In genomic region chr16:49915532-49916476, GRCm38 (mm10) we compare ENCODE assay signal across 22 mouse cellular contexts.
DNase-seq lines count a peak whose midpoint lies in the region; ATAC-seq and TF ChIP-seq lines count a peak whose summit lies in the region.
"Had no signal": no experiment of that assay in that cellular context is flagged by ENCODE, and none has a peak within 500 bp of the region (broad histone marks: within the 10 kb centered on the region; RNA-seq: fewer than 3 reads in every experiment).

No protein-coding gene starts in this region.

- H3K27ac ChIP-seq in liver, embryonic 11.5 days (ENCODE audit: low read depth, low read length), result no peak overlapping the region
- H3K27ac ChIP-seq in MEL (ENCODE audit: control insufficient read depth, low read depth, low read length), result no peak overlapping the region
- H3K27ac ChIP-seq in liver, embryonic 14.5 days, result no peak overlapping the region
- H3K27ac ChIP-seq in forebrain, embryonic 16.5 days (ENCODE audit: low read length), result no peak overlapping the region
- H3K27ac ChIP-seq: embryonic facial prominence, embryonic 13.5 days; forebrain, embryonic 12.5 days; heart, adult 2 months; heart, embryonic 15.5 days; limb, embryonic 12.5 days had no signal

- no peak for TF ChIP-seq EP300 in MEL (IDR thresholded peaks at IDR 0.05; ENCODE audit: low read depth in 1 of 2, low read length in 2 of 2)
- no peak for TF ChIP-seq EP300 in liver, embryonic 14.5 days (IDR thresholded peaks at IDR 0.05; ENCODE audit: low read depth)

- no peaks in the 10 kb centered on the region for H3K9me3 ChIP-seq in liver, embryonic 11.5 days (ENCODE audit: control insufficient read depth, low read length)
- no peaks in the 10 kb centered on the region for H3K9me3 ChIP-seq in MEL (replicated peaks; ENCODE audit: insufficient read depth, low read length)
- no peaks in the 10 kb centered on the region for H3K9me3 ChIP-seq in liver, embryonic 14.5 days (ENCODE audit: control insufficient read depth, low read length)
- H3K9me3 ChIP-seq in forebrain, embryonic 16.5 days (ENCODE audit: control insufficient read depth, low read length), result no peaks in the 10 kb centered on the region
- H3K9me3 ChIP-seq: embryonic facial prominence, embryonic 13.5 days; forebrain, embryonic 12.5 days; heart, embryonic 15.5 days; limb, embryonic 12.5 days had no signal

- no peak overlapping the region for H3K4me2 ChIP-seq in liver, embryonic 11.5 days
- H3K4me2 ChIP-seq in liver, embryonic 14.5 days (ENCODE audit: low read depth), result no peak overlapping the region
- no peak overlapping the region for H3K4me2 ChIP-seq in forebrain, embryonic 16.5 days (ENCODE audit: low read length)
- H3K4me2 ChIP-seq: embryonic facial prominence, embryonic 13.5 days; forebrain, embryonic 12.5 days; heart, embryonic 15.5 days; limb, embryonic 12.5 days; lung, embryonic 14.5 days had no signal

- H3K36me3 ChIP-seq in liver, embryonic 11.5 days (ENCODE audit: control insufficient read depth, insufficient read depth, low read length), result peaks cover 4% of the 10 kb centered on the region; the same call in 1 of the 2 replicates
- peaks cover 2 to 6% of the 10 kb centered on the region in 2 experiments for H3K36me3 ChIP-seq in MEL (ENCODE audit: control insufficient read depth in 1 of 2, insufficient read depth in 2 of 2, low read length in 2 of 2)
- H3K36me3 ChIP-seq in liver, embryonic 14.5 days (replicated peaks; ENCODE audit: control insufficient read depth, insufficient read depth, low read depth), result peaks cover 32% of the 10 kb centered on the region
- no peaks in the 10 kb centered on the region for H3K36me3 ChIP-seq in forebrain, embryonic 16.5 days (ENCODE audit: control insufficient read depth, insufficient read depth)
- H3K36me3 ChIP-seq: forebrain, embryonic 12.5 days; heart, embryonic 15.5 days had no signal

- H3K79me2 ChIP-seq in MEL (ENCODE audit: control insufficient read depth, insufficient read depth, low read length, poor library complexity), result no peaks in the 10 kb centered on the region

- peak; percentile 24; the same call in 1 of the 2 replicates for ATAC-seq in liver, embryonic 11.5 days (replicated peaks; ENCODE audit: low FRiP score)
- ATAC-seq in liver, embryonic 14.5 days (ENCODE audit: insufficient read depth), result peak; percentile 20; the same call in 1 of the 2 replicates
- no peak for ATAC-seq in forebrain, embryonic 16.5 days
- ATAC-seq: activated CD4-positive, CD25-positive, alpha-beta regulatory T cell, adult 4 months had no signal

- TF ChIP-seq CTCF in MEL (IDR thresholded peaks at IDR 0.05 in 2 of 3, conservative IDR thresholded peaks at IDR 0.05 in 1 of 3; ENCODE audit: control insufficient read depth in 1 of 3, insufficient read depth in 1 of 3, low read depth in 2 of 3, low read length in 3 of 3, poor library complexity in 1 of 3, severe bottlenecking in 1 of 3), result no peak
- no peak for TF ChIP-seq CTCF in liver, embryonic 14.5 days (IDR thresholded peaks at IDR 0.05; ENCODE audit: low read depth)

- H3K9ac ChIP-seq in liver, embryonic 11.5 days (ENCODE audit: low read depth, low read length), result no peak overlapping the region
- H3K9ac ChIP-seq in MEL (ENCODE audit: control insufficient read depth, low read depth, low read length, poor library complexity, severe bottlenecking), result no peak overlapping the region
- H3K9ac ChIP-seq in liver, embryonic 14.5 days (replicated peaks), result no peak overlapping the region
- no peak overlapping the region for H3K9ac ChIP-seq in forebrain, embryonic 16.5 days (replicated peaks; ENCODE audit: low read depth, low read length)
- H3K9ac ChIP-seq: embryonic facial prominence, embryonic 13.5 days; forebrain, embryonic 12.5 days; heart, embryonic 15.5 days; limb, embryonic 12.5 days; lung, embryonic 14.5 days had no signal

- no peak overlapping the region for H3K4me3 ChIP-seq in liver, embryonic 11.5 days (ENCODE audit: low read depth, low read length)
- H3K4me3 ChIP-seq in MEL (ENCODE audit: control insufficient read depth in 1 of 2, insufficient read depth in 1 of 2, low read depth in 2 of 2, low read length in 2 of 2), result no peak overlapping the region
- H3K4me3 ChIP-seq in liver, embryonic 14.5 days (ENCODE audit: insufficient read depth in 1 of 2, low read depth in 2 of 2, low read length in 2 of 2), result no peak overlapping the region
- no peak overlapping the region for H3K4me3 ChIP-seq in forebrain, embryonic 16.5 days (replicated peaks; ENCODE audit: low read length)
- H3K4me3 ChIP-seq: embryonic facial prominence, embryonic 13.5 days; forebrain, embryonic 12.5 days; heart, adult 2 months; heart, embryonic 15.5 days; limb, embryonic 12.5 days had no signal

- DNase-seq in liver, embryonic 11.5 days (ENCODE audit: low spot score), result no peak
- DNase-seq in liver, result no peak
- peak; percentile 17 for DNase-seq in ES-CJ7 (ENCODE audit: low read depth, low spot score)
- DNase-seq in MEL (ENCODE audit: low read depth, low spot score), result no peak
- no peak for DNase-seq in liver, embryonic 14.5 days (ENCODE audit: low read depth in 3 of 3, low spot score in 3 of 3)
- DNase-seq in adrenal gland, postnatal 25 days, result no peak
- DNase-seq: adrenal gland, postnatal 14 days; cerebellum, adult 8-10 months; heart, adult 2 months; kidney, adult 2 months; kidney, postnatal 4 days; lung, embryonic 14.5 days; lung, postnatal 4 days; retina, postnatal 1 day; right cerebral cortex, postnatal 4 days; thymus, postnatal 4 days had no signal

- no peaks in the 10 kb centered on the region for H3K4me1 ChIP-seq in liver, embryonic 11.5 days (replicated peaks; ENCODE audit: control insufficient read depth, insufficient read depth, low read length)
- H3K4me1 ChIP-seq in MEL (ENCODE audit: control insufficient read depth in 1 of 2, insufficient read depth in 2 of 2, low read length in 2 of 2), result peaks cover 0 to 2% of the 10 kb centered on the region in 2 experiments; a peak in 2 of 4 replicates
- H3K4me1 ChIP-seq in liver, embryonic 14.5 days (replicated peaks; ENCODE audit: control insufficient read depth in 2 of 2, insufficient read depth in 2 of 2, low read length in 1 of 2), result no peaks in the 10 kb centered on the region
- 0 out of 2 replicates have a peak, but pooled peaks cover 2% of the 10 kb centered on the region for H3K4me1 ChIP-seq in forebrain, embryonic 16.5 days (replicated peaks; ENCODE audit: control insufficient read depth, insufficient read depth, low read length)
- H3K4me1 ChIP-seq: forebrain, embryonic 12.5 days; heart, embryonic 15.5 days; limb, embryonic 12.5 days had no signal

- TF ChIP-seq RAD21 in MEL (IDR thresholded peaks at IDR 0.05; ENCODE audit: low read depth, low read length), result no peak

- 89% methylated on average over 11 of the region's 11 CpGs for WGBS in liver, embryonic 11.5 days
- WGBS in liver, embryonic 14.5 days (ENCODE audit: insufficient replicate concordance), result 88% methylated on average over 11 of the region's 11 CpGs
- 83% methylated on average over 11 of the region's 11 CpGs for WGBS in forebrain, embryonic 16.5 days

- no peaks in the 10 kb centered on the region for H3K27me3 ChIP-seq in liver, embryonic 11.5 days (replicated peaks; ENCODE audit: control insufficient read depth, insufficient read depth, low read length)
- no peaks in the 10 kb centered on the region for H3K27me3 ChIP-seq in MEL (ENCODE audit: control insufficient read depth in 1 of 2, insufficient read depth in 2 of 2, low read length in 2 of 2)
- H3K27me3 ChIP-seq in liver, embryonic 14.5 days (ENCODE audit: control insufficient read depth, insufficient read depth, low read length), result no peaks in the 10 kb centered on the region
- no peaks in the 10 kb centered on the region for H3K27me3 ChIP-seq in forebrain, embryonic 16.5 days (replicated peaks; ENCODE audit: control insufficient read depth, insufficient read depth, low read length)
- H3K27me3 ChIP-seq: embryonic facial prominence, embryonic 13.5 days; forebrain, embryonic 12.5 days; heart, embryonic 15.5 days; limb, embryonic 12.5 days had no signal

- TF ChIP-seq POLR2A in MEL (IDR thresholded peaks at IDR 0.05; ENCODE audit: control insufficient read depth in 1 of 2, insufficient read depth in 1 of 2, low read depth in 1 of 2, low read length in 2 of 2, poor library complexity in 1 of 2), result no peak

TF ChIP-seq in MEL, 35 proteins besides CTCF, POLR2A, EP300 and RAD21:
- TF ChIP-seq KAT2A (conservative IDR thresholded peaks at IDR 0.05; ENCODE audit: low read depth, low read length), result no peak
- TF ChIP-seq ZMIZ1 (IDR thresholded peaks at IDR 0.05; ENCODE audit: low read depth, low read length), result 0 out of 2 replicates have a peak, but pooled peaks have one; percentile 32
